Mouse (Mus musculus): Measurements from ENCODE around the gene Eps8.
A peak's percentile ranks its signal among the peaks of the same experiment; 100 is the strongest.

The Eps8 gene

DNA sequence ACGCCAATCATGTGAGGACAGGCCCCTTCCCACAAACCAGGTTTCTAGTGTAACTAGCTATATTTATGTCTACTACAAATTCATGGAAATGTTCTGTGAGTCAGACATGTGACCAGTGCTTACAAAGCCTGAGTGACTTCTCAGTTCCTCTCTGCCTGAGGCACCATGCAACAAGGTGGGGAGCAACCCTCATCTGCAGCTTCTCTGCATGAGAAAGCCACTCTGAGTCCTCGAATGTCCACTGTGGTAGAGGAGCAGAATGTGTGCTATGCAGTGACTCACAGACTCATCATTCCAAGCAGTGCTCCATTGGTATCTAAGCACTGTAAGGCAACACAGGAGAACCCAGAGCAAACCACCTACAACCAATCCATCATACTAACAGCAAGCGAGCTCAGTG is 88.8 kb downstream of the Eps8 start:
- no peak for DNase-seq (ENCODE audit: low spot score)

DNA sequence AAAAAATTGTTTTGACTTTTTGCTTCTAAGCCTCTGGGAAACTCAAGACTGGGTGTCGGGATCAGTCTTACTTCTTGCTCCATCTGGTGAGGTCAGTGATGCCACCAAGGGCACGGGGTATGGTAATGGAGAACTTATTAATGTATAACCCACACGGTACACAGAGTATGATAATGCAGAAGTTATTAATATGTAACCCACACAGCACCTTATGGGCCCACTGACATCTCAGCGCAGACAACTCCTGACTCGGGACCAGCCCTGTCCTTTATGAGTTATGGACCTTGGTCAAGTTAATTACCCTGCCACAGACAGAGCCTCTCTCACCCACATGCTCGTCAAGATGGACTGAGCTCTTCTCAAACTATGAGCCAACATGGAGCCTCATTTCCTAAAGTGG is 89.2 kb downstream of the Eps8 start:
- no peak for DNase-seq (ENCODE audit: low spot score)

DNA sequence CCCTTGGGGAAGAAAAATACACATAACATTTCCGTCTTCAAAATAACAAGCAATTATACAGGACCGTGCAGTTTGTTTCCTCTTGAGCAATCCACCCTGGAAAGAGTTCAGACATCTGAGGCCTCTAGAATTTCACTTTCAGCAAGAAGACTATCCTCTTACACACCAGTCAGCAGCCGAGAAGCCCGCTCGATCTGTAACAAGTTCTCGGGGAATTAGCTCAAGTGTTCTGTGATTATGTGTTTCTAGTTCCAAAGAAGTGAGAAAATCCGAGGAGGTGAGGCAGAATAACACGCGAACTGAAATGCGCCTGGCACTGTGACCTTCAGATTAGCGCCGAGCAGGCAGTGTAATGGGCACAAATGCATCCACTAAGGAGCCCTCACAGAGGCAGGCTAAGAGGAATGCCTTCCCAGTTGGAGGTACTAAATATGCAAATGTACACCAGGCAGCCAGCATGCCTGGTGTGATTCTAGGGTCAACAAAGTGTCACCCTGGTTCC is 94.3 kb downstream of the Eps8 start:
- DNase-seq (ENCODE audit: low spot score): no peak

DNA sequence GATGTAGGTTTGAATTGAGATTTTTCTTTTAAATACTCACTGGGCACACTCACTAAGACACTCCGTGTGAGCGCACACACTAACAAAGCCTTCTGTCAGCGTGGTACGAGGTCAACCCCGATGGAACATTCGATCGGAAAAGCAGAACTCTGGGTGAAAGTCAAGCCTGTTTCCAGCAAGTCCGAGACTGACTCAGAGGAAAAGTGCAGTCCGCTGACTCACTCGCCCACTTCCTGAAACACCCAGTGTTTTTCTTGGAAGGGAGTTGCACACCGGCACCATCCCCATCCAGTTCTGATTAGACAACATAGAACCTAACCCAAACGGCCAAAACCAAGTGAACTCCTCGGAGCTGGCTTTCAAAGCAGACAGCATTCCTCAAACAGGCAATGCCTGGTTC is 95.8 kb downstream of the Eps8 start:
- peak; percentile 27 for DNase-seq (ENCODE audit: low spot score)

DNA sequence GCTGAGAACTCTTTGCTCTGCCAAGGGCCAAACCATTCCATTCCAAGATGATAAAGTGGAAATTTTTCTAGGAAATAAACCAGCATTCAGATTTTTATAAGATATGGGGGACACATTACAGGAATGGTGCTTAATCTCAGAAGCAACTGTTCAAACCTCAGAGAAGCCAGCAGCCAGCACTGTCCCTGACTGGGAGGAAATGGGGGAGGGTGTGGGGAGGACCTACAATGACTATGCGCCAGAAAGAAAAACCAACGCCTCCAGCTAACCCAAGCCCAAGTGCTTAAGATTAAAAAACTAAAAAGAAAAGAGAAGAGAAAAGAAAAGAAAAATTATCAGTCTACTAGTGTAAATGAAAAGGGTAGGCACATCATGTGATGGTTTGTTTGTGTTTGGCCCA is 97.0 kb downstream of the Eps8 start:
- DNase-seq (ENCODE audit: low spot score): no peak

DNA sequence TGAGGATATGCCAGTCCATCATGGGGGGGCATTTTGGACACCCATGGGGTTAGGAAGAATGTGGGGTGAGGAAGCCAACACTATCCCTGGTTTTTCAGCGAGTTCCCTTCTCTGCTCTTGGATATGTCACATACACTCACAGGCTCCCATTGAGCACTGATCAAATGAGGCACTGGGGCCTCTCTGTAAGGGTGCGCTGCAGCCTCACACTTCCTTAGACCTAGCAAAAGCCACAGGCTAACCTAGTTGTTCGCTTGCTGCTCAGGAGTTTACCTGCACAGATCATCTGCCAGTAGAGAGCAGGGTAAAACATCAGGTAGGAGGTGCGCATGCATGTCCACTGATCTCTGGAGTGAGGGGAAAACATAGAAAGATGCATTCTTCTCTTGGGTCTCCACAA is 97.5 kb downstream of the Eps8 start:
- no peak for DNase-seq (ENCODE audit: low spot score)

DNA sequence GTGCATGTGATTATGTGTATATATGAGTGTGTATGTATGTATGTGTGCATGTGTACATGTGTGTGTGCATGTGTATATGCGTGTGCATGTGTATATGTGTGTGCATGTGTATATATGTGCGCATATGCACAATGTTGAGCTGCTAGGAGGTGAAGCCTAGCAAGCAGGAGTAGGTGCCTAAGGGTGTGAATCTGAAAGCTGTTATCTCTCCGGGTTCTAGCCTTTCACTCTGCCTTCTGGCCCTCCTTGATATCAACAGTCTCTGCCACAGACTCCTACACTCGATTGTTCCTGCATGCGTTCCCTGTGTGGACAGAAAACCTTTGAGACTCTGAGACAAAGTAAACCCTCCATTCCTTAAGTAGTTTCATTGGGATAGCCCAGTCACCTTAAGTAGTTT is 98.0 kb downstream of the Eps8 start:
- no peak for DNase-seq (ENCODE audit: low spot score)

DNA sequence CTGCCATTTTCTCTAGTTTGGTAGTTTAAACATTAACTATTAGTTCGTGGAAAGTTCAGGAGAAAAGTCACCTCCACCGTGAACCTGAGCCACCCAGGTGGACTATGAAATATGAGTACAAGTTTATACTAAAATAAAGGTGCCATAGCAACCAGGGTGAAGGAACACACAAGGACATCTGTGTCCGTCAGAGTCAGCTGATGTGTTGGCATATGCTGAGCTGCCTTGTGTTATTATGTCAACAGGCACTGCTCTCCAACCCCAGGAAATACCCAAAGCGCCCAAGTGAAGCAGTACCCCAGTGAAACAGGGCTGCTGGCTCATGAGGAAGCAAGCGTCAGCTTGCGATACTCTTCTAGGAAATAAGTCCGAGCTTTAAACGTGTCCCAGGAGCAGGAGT is 104.5 kb downstream of the Eps8 start:
- no peak for DNase-seq (ENCODE audit: low spot score)

DNA sequence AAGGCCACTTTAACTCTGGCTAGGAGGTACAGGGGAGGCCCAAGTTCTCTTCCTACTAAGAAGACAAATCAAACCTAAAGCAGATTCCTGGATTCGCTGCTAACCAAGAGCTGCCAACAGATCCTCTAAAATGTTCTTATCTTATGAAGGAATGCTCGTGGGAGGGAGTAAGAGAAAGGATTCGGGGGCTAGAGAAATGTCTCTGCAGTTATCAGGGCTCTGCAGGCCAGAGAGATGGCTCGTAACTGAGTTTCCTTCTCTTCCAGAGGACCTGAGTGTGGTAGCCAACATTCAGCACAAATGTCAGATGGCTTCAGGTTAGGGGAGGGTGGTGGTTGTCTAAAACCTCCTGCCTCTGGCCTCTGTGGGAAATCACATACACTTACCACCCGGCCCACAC is 106.1 kb downstream of the Eps8 start:
- no peak for DNase-seq (ENCODE audit: low spot score)

DNA sequence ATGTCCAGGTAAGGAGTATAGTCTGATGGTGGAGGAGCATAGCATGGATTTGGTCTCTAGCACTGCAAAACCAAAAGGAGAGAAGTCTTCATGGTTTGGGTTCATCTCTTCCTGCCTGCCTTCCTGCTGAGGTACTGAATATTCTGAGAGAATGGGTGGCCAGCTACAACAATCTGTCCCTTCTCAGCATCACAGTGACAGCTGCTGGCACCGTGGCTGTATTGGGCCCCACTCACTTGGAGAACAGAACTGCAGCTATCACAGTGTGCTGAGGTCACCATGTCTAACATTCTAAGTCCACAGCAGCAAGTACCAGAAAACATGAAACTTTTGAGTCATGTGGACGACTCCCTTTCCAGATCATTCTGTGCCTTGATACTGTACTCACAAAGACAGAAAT is 107.1 kb downstream of the Eps8 start:
- DNase-seq (ENCODE audit: low spot score): no peak

DNA sequence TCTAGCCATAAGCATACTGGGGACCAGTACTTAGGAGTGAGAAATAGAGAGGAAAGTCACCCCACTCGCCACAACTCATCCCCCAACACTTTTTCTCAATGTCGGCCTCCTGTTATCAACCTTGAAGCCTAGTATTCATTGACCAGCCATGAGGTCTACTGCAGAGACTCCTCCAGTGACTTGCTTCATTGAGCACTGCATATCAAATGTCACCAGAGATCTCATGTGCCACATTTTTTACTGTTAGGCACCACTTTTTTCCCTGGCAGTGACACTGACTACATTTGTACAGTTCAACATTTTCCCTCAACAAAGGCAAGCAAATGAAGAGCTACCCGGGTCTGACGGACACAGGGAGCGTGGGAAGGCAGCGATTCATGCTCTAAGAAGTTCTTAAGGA is 108.6 kb downstream of the Eps8 start:
- no peak for DNase-seq (ENCODE audit: low spot score)

DNA sequence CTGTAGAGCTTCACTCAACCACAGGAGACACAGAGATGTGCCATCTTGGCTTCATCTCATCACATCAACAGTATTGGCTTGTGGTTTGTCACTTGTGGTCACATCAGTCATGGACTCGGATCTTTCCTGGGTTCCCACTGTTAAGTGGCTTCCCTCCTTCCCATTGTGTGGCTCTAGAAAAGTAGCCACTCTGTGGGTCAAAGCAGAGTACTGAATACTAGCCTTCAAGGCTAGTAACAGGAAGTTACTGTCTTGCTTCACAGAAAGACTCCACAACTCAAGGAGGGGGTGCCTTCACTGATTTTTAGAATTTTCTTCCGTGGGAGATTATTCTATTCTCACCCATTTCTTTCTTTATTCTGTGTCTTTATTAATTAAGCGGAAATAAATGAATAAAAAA is 109.3 kb downstream of the Eps8 start:
- no peak for DNase-seq (ENCODE audit: low spot score)

DNA sequence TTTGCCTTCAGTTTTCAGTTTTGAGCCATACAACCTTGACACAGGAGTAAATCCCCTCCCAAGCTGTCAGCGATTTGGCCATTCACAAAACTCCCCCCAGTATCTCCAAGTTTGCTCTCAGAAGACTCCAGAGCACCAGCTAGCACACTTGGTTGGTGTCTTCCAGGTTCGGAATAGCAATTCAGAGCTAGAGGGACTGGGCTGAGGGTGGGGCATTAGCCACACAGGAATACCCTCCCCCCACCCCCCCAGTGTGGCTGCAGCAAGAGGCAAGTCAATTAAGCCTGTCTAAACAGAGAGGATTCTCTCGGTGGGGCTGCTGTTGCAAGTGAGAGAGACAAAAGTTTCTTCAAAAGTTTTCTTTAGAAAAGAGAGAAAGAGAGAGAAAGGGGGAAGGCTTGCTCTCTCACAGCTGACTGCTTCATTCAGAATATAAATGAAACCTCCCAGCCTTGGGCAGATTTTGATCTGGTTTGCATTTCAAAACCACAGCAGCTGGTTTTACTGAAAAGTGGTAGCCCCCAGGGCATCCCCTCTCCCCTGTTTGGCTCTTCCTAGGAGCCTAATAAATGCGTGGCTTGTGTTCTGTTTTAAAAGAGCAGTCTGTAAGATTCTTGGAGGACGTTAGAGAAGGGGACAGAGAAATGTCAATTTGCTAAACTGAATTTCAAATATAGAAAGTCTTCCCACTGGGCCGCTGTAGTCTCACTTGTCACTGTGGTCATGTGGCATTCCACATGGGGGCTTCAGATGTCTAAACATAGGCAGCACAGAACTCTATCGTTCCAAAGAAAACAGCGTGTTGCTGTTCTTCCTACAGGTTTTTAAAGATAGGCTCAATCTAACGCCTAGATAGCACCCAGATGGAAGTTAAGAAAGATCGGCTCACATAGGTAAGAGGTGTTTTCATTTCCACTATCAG is 112.2 kb downstream of the Eps8 start:
- no peak for DNase-seq (ENCODE audit: low spot score)

DNA sequence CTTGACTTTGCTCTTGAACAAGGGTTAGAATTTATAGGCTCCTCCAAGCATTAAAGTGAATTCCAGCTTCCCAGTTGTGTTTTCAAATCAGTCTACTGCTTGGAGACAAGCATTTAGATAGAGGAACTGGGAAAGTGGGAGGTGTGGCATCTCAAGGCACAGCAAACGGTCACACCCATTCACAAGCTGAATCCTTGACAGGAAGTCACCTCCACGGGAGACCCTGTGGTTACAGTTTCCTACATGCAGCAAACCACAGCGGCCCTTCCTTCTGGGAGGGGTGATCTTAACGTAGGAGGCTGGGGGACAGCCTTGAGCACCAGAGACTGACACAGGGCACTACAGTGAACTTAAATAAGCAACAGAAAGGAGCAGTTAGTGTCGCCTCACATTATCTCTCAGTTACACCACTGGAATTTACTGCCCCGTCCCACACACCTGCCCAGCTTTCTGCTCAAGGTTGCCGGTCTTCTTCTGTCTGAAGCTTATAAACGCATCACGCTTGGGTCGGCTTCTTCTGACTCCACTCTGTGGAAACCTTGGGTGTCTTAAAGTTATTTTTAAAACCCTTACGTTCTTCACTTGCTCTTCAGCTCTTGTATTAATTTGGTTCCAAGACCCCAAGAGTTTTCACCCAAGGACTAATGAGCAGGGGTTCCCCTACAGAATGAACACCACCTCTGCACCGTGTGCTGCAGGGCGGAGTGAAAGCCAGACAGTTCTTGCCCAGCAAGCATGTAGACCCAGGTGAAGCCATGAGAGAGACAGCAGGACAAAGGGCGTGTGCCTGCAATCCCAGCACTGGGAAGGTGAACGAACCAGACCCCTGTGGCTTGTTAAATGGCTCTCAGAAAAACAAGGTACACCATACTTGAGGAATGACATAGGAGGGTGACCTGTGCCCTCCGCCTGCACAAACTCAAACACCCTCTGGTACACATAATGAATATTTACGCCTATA is 113.2 kb downstream of the Eps8 start:
- DNase-seq (ENCODE audit: low spot score): no peak

DNA sequence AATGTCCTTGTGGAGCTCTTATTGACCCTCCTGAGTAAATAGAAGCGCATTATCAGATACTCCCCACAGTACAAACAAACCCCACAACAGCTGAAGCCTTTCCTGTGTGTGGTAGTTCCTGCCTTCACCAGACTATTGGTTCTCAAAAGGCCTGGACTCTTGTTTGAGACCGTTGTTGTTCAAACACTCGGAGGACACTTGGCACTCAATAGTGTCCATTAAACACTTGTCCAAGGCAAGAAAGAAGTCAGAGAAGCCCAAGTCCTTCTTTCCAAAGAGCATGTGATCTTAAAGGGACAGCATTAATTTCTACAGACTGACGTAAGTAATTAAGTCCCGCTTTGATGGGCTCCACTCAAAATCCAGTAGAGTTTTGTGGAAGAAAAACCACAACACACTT is 113.9 kb downstream of the Eps8 start:
- DNase-seq (ENCODE audit: low spot score): no peak

DNA sequence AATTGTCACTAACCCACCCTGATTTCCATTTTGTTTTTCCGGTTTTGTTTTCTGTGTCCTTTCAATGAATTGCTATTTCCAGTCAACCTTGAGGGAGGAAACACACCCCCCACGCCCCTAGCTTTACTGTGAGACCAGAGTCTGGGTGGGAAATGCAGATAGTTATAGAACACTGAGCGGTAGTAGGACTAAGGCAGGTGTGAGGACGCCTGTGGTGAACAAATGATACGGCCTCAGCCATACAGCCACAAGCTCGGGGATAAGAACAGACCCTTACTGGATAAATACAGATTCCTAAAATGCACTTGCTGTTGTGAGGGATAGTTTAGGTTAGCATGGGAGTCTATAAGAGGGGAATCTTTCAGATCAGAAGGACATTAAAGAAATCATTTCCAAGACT is 114.3 kb downstream of the Eps8 start:
- no peak for DNase-seq (ENCODE audit: low spot score)

DNA sequence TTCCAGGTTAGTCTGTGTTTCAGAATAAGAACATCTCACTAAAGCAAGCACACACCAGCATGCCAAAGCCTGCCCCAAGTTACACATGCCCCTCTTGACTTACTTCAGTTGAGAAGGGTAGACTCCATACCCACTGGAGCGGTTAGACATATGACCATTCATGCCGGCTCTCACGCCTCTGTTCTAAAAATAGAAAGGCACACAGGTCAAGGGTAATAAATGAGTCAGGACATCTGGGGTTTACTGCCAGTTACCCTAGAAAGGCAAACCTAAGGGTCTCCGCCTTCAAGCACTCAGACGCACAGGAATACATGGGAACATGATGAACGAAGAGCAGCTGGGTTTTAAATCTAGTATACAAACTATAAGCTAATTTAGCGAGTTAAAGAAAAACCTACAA is 115.5 kb downstream of the Eps8 start:
- DNase-seq (ENCODE audit: low spot score): no peak

DNA sequence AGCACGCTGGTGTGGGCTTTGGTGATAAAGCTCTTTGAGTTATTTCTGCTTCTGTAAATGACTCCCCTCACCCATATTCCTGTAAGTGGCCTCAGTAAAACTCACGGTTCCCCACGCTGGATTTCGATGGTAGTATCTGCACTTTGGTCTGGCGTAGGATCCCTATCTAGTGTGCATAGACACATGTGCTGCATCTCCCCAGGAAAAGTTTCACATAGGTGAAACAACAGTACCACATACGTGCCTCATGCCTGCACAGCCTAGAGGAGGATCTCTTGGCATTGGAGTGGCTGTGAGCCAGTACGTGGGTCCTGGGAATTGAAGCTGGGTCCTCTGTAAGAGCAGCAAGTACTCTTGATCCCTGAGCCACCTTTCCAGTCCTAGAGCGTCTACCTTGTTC is 121.9 kb downstream of the Eps8 start:
- no peak for DNase-seq (ENCODE audit: low spot score)

DNA sequence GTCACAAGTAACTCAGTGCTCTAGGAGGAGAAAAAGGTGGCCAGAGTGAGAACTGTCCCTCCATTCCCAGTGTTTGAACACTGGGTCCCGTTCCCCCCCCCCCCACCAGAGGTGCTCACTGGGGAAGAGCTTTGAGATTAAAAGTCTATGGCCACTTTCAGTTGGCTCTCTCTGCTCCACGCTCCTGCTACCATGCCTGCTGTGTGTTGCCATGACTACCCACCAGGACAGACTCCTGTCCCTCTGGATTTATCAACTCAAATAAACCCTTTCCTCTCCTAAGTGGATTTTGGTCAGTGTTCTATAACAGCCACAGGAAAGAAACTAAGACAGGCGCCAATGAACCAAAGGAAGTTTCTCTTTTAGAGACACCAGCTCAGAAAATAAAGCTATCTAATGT is 128.9 kb downstream of the Eps8 start:
- DNase-seq (ENCODE audit: low spot score): no peak

DNA sequence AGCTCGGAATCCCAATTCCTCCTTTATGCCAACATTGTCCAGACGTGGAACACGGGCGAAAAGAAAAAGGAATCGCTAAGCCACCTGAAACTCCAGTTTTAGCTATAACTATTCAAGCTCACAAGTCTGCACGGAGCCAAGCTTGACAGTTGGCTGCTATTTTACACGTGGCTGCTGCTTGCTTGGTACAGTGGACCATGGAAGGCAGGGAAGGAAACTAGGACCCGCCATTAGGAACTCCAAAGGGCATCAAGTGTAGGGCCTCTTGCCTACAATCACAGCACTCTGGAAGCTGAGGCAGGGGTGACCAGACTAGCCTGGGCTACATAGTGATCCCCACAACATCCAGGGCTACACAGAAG is 134.4 kb downstream of the Eps8 start:
- DNase-seq (ENCODE audit: low spot score): no peak

DNA sequence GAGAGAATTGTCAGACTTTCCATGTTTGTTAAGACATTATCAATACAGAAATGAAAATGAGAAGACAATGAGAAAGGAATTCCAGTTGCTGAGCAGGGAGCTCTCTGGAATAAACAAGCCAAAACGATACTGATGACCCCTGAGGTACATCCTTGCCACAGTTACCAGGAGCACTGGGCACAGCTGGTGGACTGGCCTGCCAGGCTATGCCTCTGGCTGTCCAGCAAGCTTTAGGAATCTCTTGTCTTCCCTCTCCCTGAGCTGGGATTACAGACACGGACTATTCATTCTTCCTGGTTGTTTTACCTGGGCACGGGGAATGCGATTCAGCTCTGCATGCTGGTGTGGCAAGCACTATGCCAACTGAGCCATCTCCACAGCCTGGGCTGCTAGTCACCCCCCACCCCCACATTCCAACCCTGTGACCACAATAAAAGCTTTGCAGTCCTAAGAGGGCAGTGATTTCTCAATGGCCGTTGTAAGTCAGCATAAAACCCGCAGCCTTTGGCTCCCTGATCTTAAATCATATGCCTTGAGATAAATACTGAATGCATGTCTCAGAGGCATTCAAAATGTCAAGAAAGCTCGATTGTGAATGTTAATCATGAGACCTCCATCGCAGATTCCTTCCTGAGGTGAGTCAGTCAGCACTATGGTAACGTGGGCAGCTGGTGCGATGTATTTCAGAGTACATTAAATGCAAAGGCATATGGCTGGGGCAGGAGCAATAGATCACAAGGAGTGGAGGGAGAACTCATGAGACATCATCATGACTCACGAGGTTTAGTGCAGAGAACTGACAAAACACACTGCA is 134.9 kb downstream of the Eps8 start:
- DNase-seq (ENCODE audit: low spot score): peak; percentile 18

DNA sequence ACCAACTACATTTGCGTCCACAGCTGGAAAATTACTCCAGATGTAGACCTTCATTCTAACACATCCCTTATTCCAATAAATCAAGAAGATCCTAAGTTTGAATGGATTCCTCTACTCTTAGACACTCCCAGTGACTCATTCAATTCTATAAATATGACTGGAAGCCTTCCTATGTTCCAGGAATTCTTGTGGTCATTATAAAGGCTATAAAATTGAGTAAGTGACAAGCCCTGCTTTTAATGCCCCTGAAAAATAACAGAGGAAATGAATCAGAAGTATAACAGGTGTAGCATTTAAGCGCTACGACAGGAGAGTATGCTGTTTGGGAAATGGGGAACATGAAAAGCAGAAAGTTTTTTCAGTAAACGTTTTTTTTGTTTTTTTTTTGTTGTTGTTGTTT is 139.8 kb downstream of the Eps8 start:
- no peak for DNase-seq (ENCODE audit: low spot score)

All from layer of hippocampus, adult 11-12 months (tissue).